Mouse (Mus musculus) central nervous system, embryonic 14 days (tissue): ENCODE data around the gene Timm44. TPM values are rescaled to one million over a fixed set of nuclear protein-coding genes. Genes with fewer than 3 reads are reported as not detected.

Experiments used
- polyA plus RNA-seq: library from polyadenylated mRNA; depleted of rRNA; stranded (reverse); fragments of >200 nt; gene quantifications from 2 replicates; pipeline ENCODE4 v1.2.3, GENCODE M21; 2012; rRNA removed

Timm44 gene
- 78.4 and 88.7 TPM in 2 replicates for polyA plus RNA-seq

GRCm38 (mm10) chr8:4275275-4276110 is at the start of gene Timm44:
Timm44 (minus strand) TSS chr8:4275913.

GRCm38 (mm10) chr8:4324983-4325750 is 49.5 kb upstream of the Timm44 start, which contains the start of the genes Ccl25 and Elavl1:
Ccl25 (plus strand) TSS chr8:4325210.
Elavl1 (minus strand) TSS chr8:4325413.

GRCm38 (mm10) chr8:4259125-4259804 is 16.4 kb downstream of the Timm44 start, which contains the start of gene Ctxn1:
Ctxn1 (minus strand) TSS chr8:4259274.

GRCm38 (mm10) chr8:4252934-4253841 is 22.5 kb downstream of the Timm44 start, which contains the start of gene Snapc2:
Snapc2 (plus strand) TSS chr8:4253080.

GRCm38 (mm10) chr8:4247951-4248540 is 27.7 kb downstream of the Timm44 start, which contains the start of gene Tgfbr3l:
Tgfbr3l (plus strand) TSS chr8:4248214.

GRCm38 (mm10) chr8:4238434-4239192 is 37.1 kb downstream of the Timm44 start, which contains the start of the genes Map2k7 and Gm49320:
Map2k7 (plus strand) TSS chr8:4238740.
Gm49320 (plus strand) TSS chr8:4238865.

GRCm38 (mm10) chr8:4226739-4227347 is 48.9 kb downstream of the Timm44 start, which contains the start of gene Lrrc8e:
Lrrc8e (plus strand) TSS chr8:4226827.

GRCm38 (mm10) chr8:4216791-4217621 is 58.7 kb downstream of the Timm44 start, which contains the start of gene Prr36:
Prr36 (minus strand) TSS chr8:4217459.

Other genes with a start within 250 kb of the Timm44 start
- gene Cd209f, start 170.1 kb downstream of the Timm44 start, polyA plus RNA-seq, result 0.09 TPM in 1 of 2 replicates, not detected in the other
- not detected in 2 replicates for gene Cd209g, start 141.8 kb downstream of the Timm44 start, polyA plus RNA-seq
- 86.5 and 91.0 TPM in 2 replicates for gene Evi5l, start 109.3 kb downstream of the Timm44 start, polyA plus RNA-seq
- gene Prr36, start 58.5 kb downstream of the Timm44 start, polyA plus RNA-seq, result 47.9 and 51.3 TPM in 2 replicates
- 0.02 and 0.09 TPM in 2 replicates for gene Lrrc8e, start 49.1 kb downstream of the Timm44 start, polyA plus RNA-seq
- gene Map2k7, start 37.2 kb downstream of the Timm44 start, polyA plus RNA-seq, result 70.2 TPM in 2 replicates
- gene Gm49320, start 37.0 kb downstream of the Timm44 start, polyA plus RNA-seq, result 7.2 and 7.3 TPM in 2 replicates
- gene Tgfbr3l, start 27.7 kb downstream of the Timm44 start, polyA plus RNA-seq, result 48.0 and 49.4 TPM in 2 replicates
- gene Snapc2, start 22.8 kb downstream of the Timm44 start, polyA plus RNA-seq, result 62.6 and 65.5 TPM in 2 replicates
- gene Ctxn1, start 16.6 kb downstream of the Timm44 start, polyA plus RNA-seq, result 350 and 390 TPM in 2 replicates
- gene Ccl25, start 49.3 kb upstream of the Timm44 start, polyA plus RNA-seq, result 16.1 and 17.8 TPM in 2 replicates
- gene Elavl1, start 49.5 kb upstream of the Timm44 start, polyA plus RNA-seq, result 52.0 and 54.8 TPM in 2 replicates
- 43.9 and 52.1 TPM in 2 replicates for gene Cers4, start 217.1 kb upstream of the Timm44 start, polyA plus RNA-seq